Mouse (Mus musculus) left cerebral cortex, postnatal 10 days (tissue): ENCODE results near the gene Rras. TPM values are rescaled to one million over a fixed set of nuclear protein-coding genes. Genes with fewer than 3 reads are reported as not detected.
A peak's percentile ranks its signal among the peaks of the same experiment; 100 is the strongest.
"Not testable (repeated sequence)": the region's sequence is repeated elsewhere in the genome, so short reads cannot be mapped to it uniquely, and the experiment has no call there.

Experiments
- DNase-seq, 2 experiments: peaks; one replicate each; pipeline ENCODE4 v3.0.0; 2021 to 2022; ENCODE audit warnings: low spot score in 2 of 2, mixed read lengths in 1 of 2; ENCODE audit errors: extremely low spot score in 1 of 2
- intact Hi-C: fragments of 180-260 bp; cut with DNase I; formaldehyde crosslinking; loops from one replicate; pipeline ENCODE4 v1.15.1; 2025
- total RNA-seq, 2 experiments: library from RNA; stranded (reverse); gene quantifications; 2 replicates each; pipeline ENCODE4 v1.2.3; 2021

Gene Rras
- total RNA-seq, 2 experiments from 2014 or later, result 8.7 to 9.6 TPM

GRCm38 (mm10) chr7:45019031-45019571 is 1.3 kb downstream of the Rras start:
- DNase-seq, result peak in 1 of 2 experiments; percentile 84
- intact Hi-C loops, result loop anchor here (5.0 kb wide), 1 partner anchor 33 kb away; the partner anchor contains the start of gene Prr12

GRCm38 (mm10) chr7:45020225-45020624 is 2.5 kb downstream of the Rras start:
- intact Hi-C loops, result no loop called here
- no peak for DNase-seq

GRCm38 (mm10) chr7:45023711-45024110 is 6.0 kb downstream of the Rras start:
- DNase-seq, intact Hi-C loops: not testable (repeated sequence)

- no peak for DNase-seq
- intact Hi-C loops, result no loop called here
These were observed 6.8 kb downstream of the Rras start for GRCm38 (mm10) chr7:45024281-45025248.

- intact Hi-C loops, result no loop called here
- no peak for DNase-seq
These were observed 8.0 kb downstream of the Rras start for GRCm38 (mm10) chr7:45025601-45026220.

GRCm38 (mm10) chr7:45026256-45026655 is 8.5 kb downstream of the Rras start:
- intact Hi-C loops, result no loop called here

GRCm38 (mm10) chr7:45027761-45028160 is 10.0 kb downstream of the Rras start:
- intact Hi-C loops, result no loop called here
- DNase-seq, result no peak

More at GRCm38 (mm10) chr7:45026256-45026655, 8.5 kb downstream of the Rras start:
- no peak for DNase-seq

GRCm38 (mm10) chr7:45028351-45028750 is 10.6 kb downstream of the Rras start:
- DNase-seq, result no peak
- intact Hi-C loops, result no loop called here

GRCm38 (mm10) chr7:45029995-45030394 is 12.2 kb downstream of the Rras start:
- intact Hi-C loops, result no loop called here
- DNase-seq, result no peak

- DNase-seq, result no peak
- intact Hi-C loops, result no loop called here
These were observed 13.1 kb downstream of the Rras start for GRCm38 (mm10) chr7:45030857-45031256.

- no peak for DNase-seq
- intact Hi-C loops, result no loop called here
These were observed 16.1 kb downstream of the Rras start for GRCm38 (mm10) chr7:45033722-45034359.

GRCm38 (mm10) chr7:45035631-45036030 is 17.9 kb downstream of the Rras start:
- no peak for DNase-seq
- intact Hi-C loops, result no loop called here

- intact Hi-C loops, result no loop called here
- no peak for DNase-seq
These were observed 18.9 kb downstream of the Rras start for GRCm38 (mm10) chr7:45036702-45037101.

- intact Hi-C loops, result no loop called here
- DNase-seq, result peak in 1 of 2 experiments; percentile 65
These were observed 20.1 kb downstream of the Rras start for GRCm38 (mm10) chr7:45037720-45038361.

GRCm38 (mm10) chr7:45038411-45038810 is 20.6 kb downstream of the Rras start:
- intact Hi-C loops, result no loop called here
- DNase-seq, result no peak

- intact Hi-C loops, result no loop called here
- no peak for DNase-seq
These were observed 23.1 kb downstream of the Rras start for GRCm38 (mm10) chr7:45040851-45041250.

- peak in 1 of 2 experiments; percentile 37 for DNase-seq
- intact Hi-C loops, result no loop called here
These were observed 25.5 kb downstream of the Rras start for GRCm38 (mm10) chr7:45043307-45043706.

- intact Hi-C loops, result no loop called here
- DNase-seq, result peak in 1 of 2 experiments; percentile 35
These were observed 28.0 kb downstream of the Rras start for GRCm38 (mm10) chr7:45045741-45046140.
